Mouse (Mus musculus) embryonic fibroblast, embryonic 13.5 days (primary cell): ENCODE measurements around the gene Gm20696. TPM values are rescaled to one million over a fixed set of nuclear protein-coding genes. Genes with fewer than 3 reads are reported as not detected.

Experiments
- H3K27ac ChIP-seq: 2 replicates; pipeline ENCODE4 v1.5.1; 2012; ENCODE audit warnings: low read length, control low read depth, inconsistent platforms; ENCODE audit not compliant: insufficient read depth
- H3K4me1 ChIP-seq: 2 replicates; pipeline ENCODE4 v1.6.1; 2011; ENCODE audit warnings: low read length; ENCODE audit not compliant: control insufficient read depth, insufficient read depth
- H3K4me3 ChIP-seq: 2 replicates; pipeline ENCODE4 v1.5.1; 2011; ENCODE audit warnings: mild to moderate bottlenecking, control low read depth, low read length; ENCODE audit not compliant: insufficient read depth
- CTCF ChIP-seq: IDR thresholded peaks from 2 replicates; pipeline ENCODE4 v1.5.1; 2011; ENCODE audit warnings: mild to moderate bottlenecking, control low read depth, low read length, moderate library complexity, borderline replicate concordance; ENCODE audit not compliant: insufficient read depth
- POLR2A ChIP-seq: IDR thresholded peaks from 2 replicates; pipeline ENCODE4 v1.6.1; 2011; ENCODE audit warnings: low read depth, mild to moderate bottlenecking, control low read depth, low read length, moderate library complexity
- polyA plus RNA-seq: library from polyadenylated mRNA; stranded (reverse); fragments of >200 nt; gene quantifications from 2 replicates; pipeline ENCODE4 v1.2.4, GENCODE M21; 2011; ENCODE audit warnings: low read depth; ENCODE audit not compliant: missing spikeins, insufficient read length

Gene Gm20696
- polyA plus RNA-seq, 1 experiment = 5.2 TPM

- H3K27ac ChIP-seq = no peak overlapping the region
- H3K4me3 ChIP-seq = no peak overlapping the region
- TF ChIP-seq POLR2A (no peak), CTCF (no peak)
- no peaks in the 10 kb centered on the region for H3K4me1 ChIP-seq
Measured at GRCm38 (mm10) chr6:99573343-99573742, 93.3 kb downstream of the Gm20696 start.

- no peak overlapping the region for H3K4me3 ChIP-seq
- H3K4me1 ChIP-seq = no peaks in the 10 kb centered on the region
- no peak for TF ChIP-seq POLR2A
- TF ChIP-seq CTCF = no peak
- no peak overlapping the region for H3K27ac ChIP-seq
Measured at GRCm38 (mm10) chr6:99572071-99572470, 94.5 kb downstream of the Gm20696 start.

- no peak overlapping the region for H3K4me3 ChIP-seq
- no peak for TF ChIP-seq CTCF
- no peak for TF ChIP-seq POLR2A
- H3K4me1 ChIP-seq = no peaks in the 10 kb centered on the region
- no peak overlapping the region for H3K27ac ChIP-seq
Measured at GRCm38 (mm10) chr6:99566921-99567320, 99.7 kb downstream of the Gm20696 start.

GRCm38 (mm10) chr6:99564766-99565165 lies 101.8 kb downstream of the Gm20696 start:
- Histone ChIP-seq H3K4me3 (no peak overlapping the region), H3K4me1 (no peaks in the 10 kb centered on the region), H3K27ac (no peak overlapping the region)
- TF ChIP-seq POLR2A (no peak), CTCF (no peak)

- Histone ChIP-seq H3K4me3 (no peak overlapping the region), H3K27ac (no peak overlapping the region), H3K4me1 (no peaks in the 10 kb centered on the region)
- no peak for TF ChIP-seq CTCF
- no peak for TF ChIP-seq POLR2A
Measured at GRCm38 (mm10) chr6:99556950-99557349, 109.6 kb downstream of the Gm20696 start.

GRCm38 (mm10) chr6:99552816-99553215 lies 113.8 kb downstream of the Gm20696 start:
- Histone ChIP-seq H3K27ac (no peak overlapping the region), H3K4me1 (no peaks in the 10 kb centered on the region), H3K4me3 (no peak overlapping the region)
- TF ChIP-seq POLR2A (no peak), CTCF (no peak)

- H3K4me1 ChIP-seq = no peaks in the 10 kb centered on the region
- TF ChIP-seq POLR2A = no peak
- TF ChIP-seq CTCF = no peak
- no peak overlapping the region for H3K27ac ChIP-seq
- no peak overlapping the region for H3K4me3 ChIP-seq
Measured at GRCm38 (mm10) chr6:99546416-99546815, 120.2 kb downstream of the Gm20696 start.

- Histone ChIP-seq H3K4me3 (no peak overlapping the region), H3K4me1 (no peaks in the 10 kb centered on the region)
- TF ChIP-seq CTCF = no peak
- TF ChIP-seq POLR2A = no peak
Measured at GRCm38 (mm10) chr6:99545437-99545836, 121.2 kb downstream of the Gm20696 start.

GRCm38 (mm10) chr6:99541105-99541504 lies 125.5 kb downstream of the Gm20696 start:
- TF ChIP-seq CTCF = no peak
- TF ChIP-seq POLR2A = no peak
- no peaks in the 10 kb centered on the region for H3K4me1 ChIP-seq
- H3K27ac ChIP-seq = no peak overlapping the region
- H3K4me3 ChIP-seq = no peak overlapping the region

More at GRCm38 (mm10) chr6:99545437-99545836, 121.2 kb downstream of the Gm20696 start:
- H3K27ac ChIP-seq = no peak overlapping the region

- Histone ChIP-seq H3K4me1 (no peaks in the 10 kb centered on the region), H3K4me3 (no peak overlapping the region), H3K27ac (no peak overlapping the region)
- TF ChIP-seq CTCF = no peak
- no peak for TF ChIP-seq POLR2A
Measured at GRCm38 (mm10) chr6:99540653-99541052, 125.9 kb downstream of the Gm20696 start.

GRCm38 (mm10) chr6:99540146-99540545 lies 126.5 kb downstream of the Gm20696 start:
- Histone ChIP-seq H3K27ac (no peak overlapping the region), H3K4me3 (no peak overlapping the region), H3K4me1 (no peaks in the 10 kb centered on the region)
- TF ChIP-seq CTCF (no peak), POLR2A (no peak)
